Mouse (Mus musculus) kidney, embryonic 16.5 days (tissue): ENCODE measurements around the gene Unc13a. TPM values are rescaled to one million over a fixed set of nuclear protein-coding genes. Genes with fewer than 3 reads are reported as not detected.

Experiments
- ATAC-seq: fragments of 200-750 bp; cut with Nextera tagmentation; 2 replicates; pipeline ENCODE4 v1.8.0; 2017; ENCODE audit warnings: moderate TSS enrichment; ENCODE audit not compliant: low FRiP score, low TSS enrichment
- H3K27ac ChIP-seq: fragments of 300-500 bp; sonication (generic); 2 replicates; pipeline ENCODE4 v1.5.1; 2014; ENCODE audit warnings: low read length
- H3K27me3 ChIP-seq: fragments of 300-500 bp; sonication (generic); 2 replicates; pipeline ENCODE4 v1.6.1; 2014; ENCODE audit warnings: low read length, control low read depth, mixed read lengths; ENCODE audit not compliant: insufficient read depth
- H3K36me3 ChIP-seq: fragments of 300-500 bp; sonication (generic); 2 replicates; pipeline ENCODE4 v1.6.1; 2014; ENCODE audit warnings: low read length, control low read depth, mixed read lengths; ENCODE audit not compliant: insufficient read depth
- H3K4me1 ChIP-seq: fragments of 300-500 bp; sonication (generic); 2 replicates; pipeline ENCODE4 v1.6.1; 2014; ENCODE audit warnings: low read length, control low read depth, mixed read lengths; ENCODE audit not compliant: insufficient read depth
- H3K4me2 ChIP-seq: fragments of 300-500 bp; sonication (generic); replicated peaks from 2 replicates; pipeline ENCODE4 v1.6.1; 2014; ENCODE audit warnings: low read depth, low read length
- H3K4me3 ChIP-seq: fragments of 300-500 bp; sonication (generic); 2 replicates; pipeline ENCODE4 v1.5.1; 2014; ENCODE audit warnings: mild to moderate bottlenecking, low read length
- H3K9ac ChIP-seq: fragments of 300-500 bp; sonication (generic); replicated peaks from 2 replicates; pipeline ENCODE4 v1.6.1; 2014; ENCODE audit warnings: low read length
- H3K9me3 ChIP-seq: fragments of 300-500 bp; sonication (generic); 2 replicates; pipeline ENCODE4 v1.6.1; 2016; ENCODE audit warnings: low read length, control low read depth
- WGBS: fragments of 180-500 bp; shearing (Covaris S2); extraction: QIAGEN DNeasy Blood & Tissue Kit; methylation state at CpG from one replicate; pipeline ENCODE4 v1.1.7; 2014; 5-methylcytosine and 5-hydroxymethylcytosine counted together
- microRNA-seq: library from miRNA; unstranded; fragments of <30 nt; microRNA quantifications from one replicate; pipeline ENCODE4, GENCODE M21; 2016
- polyA plus RNA-seq: library from polyadenylated mRNA; unstranded; fragments of >200 nt; fragmentation: Nextera tagmentation; extraction: Ambion mirVana; gene quantifications from 2 replicates; pipeline ENCODE4 v1.2.1, GENCODE M21; 2015

Gene Unc13a
- polyA plus RNA-seq, 1 experiment from 2014 or later, result 0.55 TPM

- H3K27ac ChIP-seq, result no peak overlapping the region
- 90% methylated on average over 14 of the region's 14 CpGs for WGBS
- ATAC-seq, result no peak
- H3K9ac ChIP-seq, result no peak overlapping the region
- H3K4me1 ChIP-seq, result no peaks in the 10 kb centered on the region
- no peaks in the 10 kb centered on the region for H3K27me3 ChIP-seq
- H3K36me3 ChIP-seq, result peaks cover 20% of the 10 kb centered on the region
- no peak overlapping the region for H3K4me2 ChIP-seq
- no peak overlapping the region for H3K4me3 ChIP-seq
- H3K9me3 ChIP-seq, result no peaks in the 10 kb centered on the region
These were observed 92.1 kb downstream of the Unc13a start for GRCm38 (mm10) chr8:71579476-71579875.

- Histone ChIP-seq H3K9me3 (no peaks in the 10 kb centered on the region), H3K27me3 (no peaks in the 10 kb centered on the region), H3K36me3 (peaks cover 16% of the 10 kb centered on the region), H3K4me3 (no peak overlapping the region), H3K4me1 (no peaks in the 10 kb centered on the region), H3K4me2 (no peak overlapping the region), H3K27ac (no peak overlapping the region), H3K9ac (no peak overlapping the region)
- 59% methylated on average over 1 of the region's 1 CpGs for WGBS
- no peak for ATAC-seq
These were observed 92.5 kb downstream of the Unc13a start for GRCm38 (mm10) chr8:71579009-71579408.

- Histone ChIP-seq H3K36me3 (peaks cover 12% of the 10 kb centered on the region), H3K4me1 (no peaks in the 10 kb centered on the region), H3K9ac (no peak overlapping the region), H3K9me3 (no peaks in the 10 kb centered on the region), H3K27ac (no peak overlapping the region), H3K27me3 (no peaks in the 10 kb centered on the region), H3K4me3 (no peak overlapping the region), H3K4me2 (no peak overlapping the region)
- ATAC-seq, result no peak
- WGBS, result 74% methylated on average over 4 of the region's 4 CpGs
These were observed 93.6 kb downstream of the Unc13a start for GRCm38 (mm10) chr8:71577856-71578387.

GRCm38 (mm10) chr8:71575020-71575419, 96.5 kb downstream of the Unc13a start:
- no peak overlapping the region for H3K9ac ChIP-seq
- ATAC-seq, result no peak
- no peaks in the 10 kb centered on the region for H3K9me3 ChIP-seq
- WGBS, result 58% methylated on average over 1 of the region's 1 CpGs
- no peaks in the 10 kb centered on the region for H3K27me3 ChIP-seq
- H3K4me3 ChIP-seq, result no peak overlapping the region
- H3K36me3 ChIP-seq, result no peaks in the 10 kb centered on the region
- no peak overlapping the region for H3K4me2 ChIP-seq
- H3K27ac ChIP-seq, result no peak overlapping the region
- H3K4me1 ChIP-seq, result peaks cover 7% of the 10 kb centered on the region

DNA sequence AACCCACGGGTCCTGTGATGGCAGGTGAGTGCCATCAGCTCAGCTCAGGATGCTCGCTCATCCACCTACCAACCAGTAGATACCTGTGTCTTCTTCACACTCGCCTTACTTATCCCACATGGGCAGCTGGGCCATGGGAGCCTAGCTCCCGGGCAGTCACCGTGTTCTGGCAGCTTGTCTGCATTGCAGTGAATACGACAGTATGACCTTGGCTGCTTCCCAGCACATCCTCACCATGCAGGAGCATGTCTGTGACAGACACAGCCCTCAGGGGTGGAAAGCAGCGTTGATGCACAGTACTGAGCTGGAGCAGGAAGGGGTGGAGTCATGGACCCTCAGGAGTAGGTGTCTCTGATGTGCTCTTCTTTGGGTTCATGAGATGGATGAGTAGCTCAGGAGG, 97.1 kb downstream of the Unc13a start:
- WGBS, result 82% methylated on average over 7 of the region's 7 CpGs
- no peak for ATAC-seq

More for the DNA sequence above, 97.1 kb downstream of the Unc13a start:
- Histone ChIP-seq H3K9ac (no peak overlapping the region), H3K4me2 (no peak overlapping the region), H3K4me3 (no peak overlapping the region), H3K4me1 (peaks cover 7% of the 10 kb centered on the region), H3K27me3 (no peaks in the 10 kb centered on the region), H3K36me3 (no peaks in the 10 kb centered on the region), H3K27ac (no peak overlapping the region), H3K9me3 (no peaks in the 10 kb centered on the region)

Small RNA genes lying within 50 kb of the gene (microRNA-seq; reads per million reads assigned to microRNA genes)
- gene Mir6769b, result not detected

Other genes starting within 250 kb of the Unc13a start
- 41.9 and 46.6 TPM in 2 replicates for gene Abhd8, start 208.1 kb downstream of the Unc13a start, polyA plus RNA-seq
- 170 and 178 TPM in 2 replicates for gene Mrpl34, start 206.8 kb downstream of the Unc13a start, polyA plus RNA-seq
- gene Dda1, start 202.6 kb downstream of the Unc13a start, polyA plus RNA-seq, result 110 and 115 TPM in 2 replicates
- gene Ano8, start 185.8 kb downstream of the Unc13a start, polyA plus RNA-seq, result 0.81 and 1.0 TPM in 2 replicates
- 22.2 and 22.5 TPM in 2 replicates for gene Gtpbp3, start 183.7 kb downstream of the Unc13a start, polyA plus RNA-seq
- gene Plvap, start 160.0 kb downstream of the Unc13a start, polyA plus RNA-seq, result 165 TPM in 2 replicates
- gene Ccdc194, start 146.0 kb downstream of the Unc13a start, polyA plus RNA-seq, result 0.15 and 0.61 TPM in 2 replicates
- 53.6 and 55.6 TPM in 2 replicates for gene Bst2, start 134.3 kb downstream of the Unc13a start, polyA plus RNA-seq
- gene Mvb12a, start 128.8 kb downstream of the Unc13a start, polyA plus RNA-seq, result 114 and 118 TPM in 2 replicates
- gene Tmem221, start 112.9 kb downstream of the Unc13a start, polyA plus RNA-seq, result 16.3 and 16.7 TPM in 2 replicates
- gene Nxnl1, start 105.2 kb downstream of the Unc13a start, polyA plus RNA-seq, result 0.24 and 0.31 TPM in 2 replicates
- gene Slc27a1, start 102.9 kb downstream of the Unc13a start, polyA plus RNA-seq, result 49.8 and 56.2 TPM in 2 replicates
- 244 and 252 TPM in 2 replicates for gene Pgls, start 79.6 kb downstream of the Unc13a start, polyA plus RNA-seq
- 4.6 and 5.3 TPM in 2 replicates for gene Fam129c, start 74.1 kb downstream of the Unc13a start, polyA plus RNA-seq
- gene Colgalt1, start 60.8 kb downstream of the Unc13a start, polyA plus RNA-seq, result 77.6 and 78.5 TPM in 2 replicates
- 6.6 and 7.5 TPM in 2 replicates for gene Jak3, start 4.5 kb upstream of the Unc13a start, polyA plus RNA-seq
- 1.3 and 7.7 TPM in 2 replicates for gene Insl3, start 17.5 kb upstream of the Unc13a start, polyA plus RNA-seq
- 3.3 and 4.2 TPM in 2 replicates for gene B3gnt3, start 30.0 kb upstream of the Unc13a start, polyA plus RNA-seq
- gene Fcho1, start 54.0 kb upstream of the Unc13a start, polyA plus RNA-seq, result 8.6 and 8.7 TPM in 2 replicates
- gene Zfp709, start 210.3 kb upstream of the Unc13a start, polyA plus RNA-seq, result 6.4 and 6.5 TPM in 2 replicates
- gene Zfp882, start 236.9 kb upstream of the Unc13a start, polyA plus RNA-seq, result 6.4 and 6.6 TPM in 2 replicates
- 25.7 and 29.1 TPM in 2 replicates for gene Zfp617, start 236.9 kb upstream of the Unc13a start, polyA plus RNA-seq